Mouse (Mus musculus) ES-CJ7 (cell line): Measurements from ENCODE around the gene Nup85.

Experiments
- DNase-seq: peaks from one replicate; pipeline ENCODE4 v3.0.0; 2011; ENCODE audit warnings: low read depth, low spot score

Nup85 gene

DNA sequence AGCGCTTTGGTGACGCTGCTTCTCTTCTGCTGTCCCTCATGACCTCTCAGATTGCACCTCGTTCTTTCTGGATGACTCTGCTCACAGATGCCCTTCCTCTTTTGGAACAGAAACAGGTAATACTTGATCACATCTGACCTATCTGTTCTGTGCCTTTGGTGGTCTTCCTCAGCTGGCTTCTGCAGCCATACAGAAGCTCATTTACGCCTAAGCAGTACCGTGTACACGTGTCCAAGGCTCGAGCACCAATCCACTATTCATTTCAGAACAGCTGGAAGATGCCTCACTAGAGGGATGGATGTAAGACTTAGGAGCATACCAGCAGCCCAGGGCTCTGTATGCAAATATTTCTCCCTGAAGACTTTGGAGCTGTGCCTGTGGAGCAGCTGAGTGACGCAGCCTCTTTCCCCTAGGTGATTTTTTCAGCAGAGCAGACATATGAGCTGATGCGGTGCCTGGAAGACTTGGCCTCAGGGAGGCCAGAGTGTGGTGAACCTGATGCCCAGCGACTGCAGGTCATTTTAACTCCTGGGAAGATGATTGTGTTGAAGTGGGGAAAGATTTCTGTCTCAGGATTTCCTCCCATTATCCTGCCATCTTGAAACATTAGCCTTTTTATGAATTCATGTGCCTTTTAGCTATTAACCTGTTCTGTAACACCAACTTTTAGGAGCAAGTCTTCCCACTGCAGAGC lies 18.8 kb downstream of the Nup85 start:
- no peak for DNase-seq

DNA sequence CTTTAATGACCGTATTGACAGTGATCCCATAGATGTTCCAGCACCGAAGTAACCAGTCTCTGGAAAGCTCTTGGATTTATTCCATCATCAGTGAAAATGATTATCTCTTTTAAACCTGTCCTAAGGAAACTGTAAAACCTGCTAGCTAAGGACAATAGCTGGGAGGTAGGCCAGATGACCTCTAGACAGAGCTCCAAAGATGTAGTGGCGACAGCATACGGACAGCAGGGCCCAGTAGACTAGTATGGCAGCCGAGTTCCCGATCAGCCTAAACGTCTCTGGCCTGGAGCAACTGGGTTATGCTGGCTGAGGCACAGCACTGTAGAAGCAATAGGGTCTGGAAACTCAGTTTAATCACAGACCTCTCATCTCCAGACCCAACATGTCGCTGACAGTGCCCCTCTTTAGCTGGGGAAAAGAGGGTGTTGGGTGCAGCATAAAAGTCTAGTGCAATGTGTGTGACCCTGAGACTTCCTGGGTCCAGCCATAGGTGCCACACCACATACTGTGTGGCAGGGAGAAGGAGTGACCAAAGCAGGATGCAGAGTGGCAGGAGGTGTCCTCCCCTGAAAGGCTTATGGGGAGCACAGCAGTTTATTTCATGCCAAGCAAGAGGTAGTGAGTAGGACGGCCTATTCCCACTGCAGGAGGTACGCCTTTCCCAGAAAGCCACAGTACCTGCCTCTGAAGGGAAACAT lies 20.3 kb downstream of the Nup85 start:
- no peak for DNase-seq

DNA sequence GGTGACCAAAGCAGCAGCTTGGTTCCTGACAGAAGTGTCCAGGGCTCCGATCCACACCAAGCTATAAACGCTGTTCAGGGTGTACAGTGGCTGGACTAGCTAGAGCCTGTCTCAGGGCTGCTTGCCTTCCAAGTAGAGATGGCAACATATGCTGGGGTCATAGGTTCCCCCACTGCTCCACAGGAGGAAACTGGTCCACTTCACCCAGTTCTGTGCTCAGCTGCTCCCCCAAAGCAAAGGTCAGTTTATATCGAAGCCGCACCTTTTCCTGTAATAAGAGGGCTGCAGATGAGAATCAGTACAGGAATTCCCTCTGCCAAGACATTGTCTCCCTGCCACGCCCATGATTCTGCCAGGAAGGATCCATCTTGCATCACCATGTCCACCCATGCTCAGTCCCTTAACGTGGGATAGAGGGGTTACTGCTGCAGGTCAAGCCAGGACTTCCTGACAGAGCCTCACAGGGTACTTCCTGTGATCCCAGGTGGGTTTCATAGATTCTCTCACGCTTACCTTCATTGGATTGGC lies 21.4 kb downstream of the Nup85 start:
- DNase-seq = no peak

DNA sequence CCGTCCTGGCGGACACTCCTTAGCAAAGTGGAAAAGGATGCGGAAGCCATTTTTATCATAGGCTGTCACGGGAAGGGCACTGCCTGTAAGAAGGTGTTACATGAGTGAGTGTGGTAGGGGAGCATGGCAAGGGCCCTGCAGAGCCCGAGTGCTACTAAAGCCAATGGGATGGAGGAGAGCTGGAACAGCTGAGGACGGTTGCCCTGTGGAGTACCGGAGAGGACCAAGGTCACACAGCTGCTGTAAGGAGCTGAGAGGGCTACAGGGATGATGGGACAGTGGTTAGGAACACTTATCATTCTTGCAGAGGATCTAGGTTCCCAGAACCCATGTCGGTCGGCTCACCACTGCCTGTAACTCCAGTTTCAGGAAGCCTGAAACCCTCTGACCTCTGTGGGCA lies 22.2 kb downstream of the Nup85 start:
- DNase-seq = no peak

DNA sequence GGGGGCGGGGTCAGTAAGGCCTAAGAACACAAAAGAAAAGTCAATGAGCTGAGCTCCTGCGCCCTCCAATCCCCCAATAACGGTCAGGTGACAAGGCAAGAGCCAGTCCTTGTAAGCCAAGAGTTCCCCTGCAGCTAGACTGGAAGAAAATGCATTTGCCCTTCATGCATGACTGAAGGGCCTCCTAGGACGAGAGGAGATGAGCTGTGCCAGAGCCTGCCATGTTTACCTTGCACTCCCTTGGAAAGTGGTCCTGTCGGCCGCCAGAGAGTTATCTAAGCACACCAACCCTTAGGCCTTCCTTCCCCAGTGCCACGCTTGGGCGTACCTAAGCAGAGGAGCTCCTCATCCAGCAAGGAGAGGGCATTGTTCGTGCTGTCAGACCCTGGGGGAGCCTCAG lies 23.8 kb downstream of the Nup85 start:
- DNase-seq = peak; percentile 35

DNA sequence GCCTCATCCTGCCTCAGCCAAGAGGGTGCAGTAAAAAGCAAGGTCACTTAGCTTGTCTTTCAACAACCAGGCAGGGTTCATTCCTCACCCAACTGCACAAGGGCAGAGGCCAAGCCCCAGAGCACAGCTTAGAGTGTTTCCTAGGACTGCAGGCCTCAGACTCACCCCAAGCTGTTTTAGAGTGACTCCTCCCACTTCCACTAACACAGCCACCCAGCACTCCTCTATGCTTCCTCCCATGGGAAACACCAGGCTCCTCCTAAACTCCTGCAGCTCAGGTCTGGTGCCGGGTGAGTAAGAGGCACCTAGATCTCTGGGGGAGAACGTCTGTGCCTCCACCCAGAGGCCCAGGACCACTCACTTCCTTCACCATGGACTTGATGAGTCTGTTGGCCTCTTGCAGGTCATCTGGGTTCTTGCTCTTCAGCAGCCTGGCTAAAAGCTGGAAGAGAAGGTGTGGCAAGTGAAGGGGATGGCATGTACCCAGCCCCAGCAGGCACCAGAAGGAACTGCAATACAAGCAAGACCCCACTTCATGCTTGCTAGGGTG lies 26.4 kb downstream of the Nup85 start:
- no peak for DNase-seq

DNA sequence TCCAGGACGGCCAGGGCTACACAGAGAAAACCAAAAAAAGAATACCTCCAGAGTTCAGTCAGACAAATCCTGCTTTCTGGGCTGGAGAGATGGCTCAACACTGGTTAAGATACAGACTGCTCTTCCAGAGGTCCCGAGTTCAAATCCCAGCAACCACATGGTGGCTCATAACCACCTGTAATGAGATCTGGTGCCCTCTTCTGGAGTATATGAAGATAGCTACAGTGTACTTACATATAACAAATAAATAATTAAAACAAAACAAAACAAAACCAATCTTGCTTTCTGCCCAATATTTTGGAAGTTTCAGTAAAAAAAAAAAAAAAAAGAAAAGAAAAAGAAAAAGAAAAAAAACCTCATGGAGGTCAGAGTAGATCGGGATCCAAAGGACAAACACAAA lies 31.0 kb downstream of the Nup85 start:
- DNase-seq = peak; percentile 45

DNA sequence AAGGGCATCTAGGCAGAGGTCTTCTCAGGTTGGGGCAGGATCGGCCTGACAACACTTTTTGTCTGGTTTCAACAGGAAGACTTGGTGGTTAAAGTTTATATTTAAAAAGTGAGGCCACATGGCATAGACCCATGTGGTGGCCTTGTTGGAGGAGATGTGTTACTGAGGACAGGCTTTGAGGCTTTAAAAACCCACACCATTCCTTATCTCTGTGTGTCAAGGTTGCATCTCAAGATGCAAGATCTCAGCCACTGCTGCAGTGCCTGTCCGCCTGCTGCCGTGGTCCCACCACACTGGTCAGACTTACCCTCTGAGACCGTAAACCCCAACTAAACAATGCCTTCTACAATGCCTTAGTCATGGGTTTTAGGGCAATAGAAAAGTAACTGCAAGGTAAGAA lies 34.1 kb downstream of the Nup85 start:
- DNase-seq = no peak

DNA sequence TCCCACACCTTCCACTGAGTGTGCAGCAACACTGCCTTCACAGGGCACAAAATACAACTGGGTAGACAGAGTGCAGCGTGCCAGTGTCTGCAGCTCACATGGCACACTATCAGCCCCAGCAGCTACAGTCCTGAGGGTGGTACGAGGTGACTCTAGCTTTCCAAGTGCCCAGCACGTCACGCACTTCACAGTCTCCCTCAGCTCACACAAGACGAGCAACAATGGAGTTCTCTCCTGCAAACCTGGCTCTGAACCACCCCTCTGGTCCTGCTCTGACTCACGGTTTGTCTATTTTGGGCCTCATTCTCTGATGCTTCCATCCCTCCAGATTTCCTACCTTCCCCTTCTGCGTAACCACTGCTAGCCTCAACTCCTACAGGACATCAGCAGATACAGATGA lies 35.5 kb downstream of the Nup85 start:
- DNase-seq = no peak

DNA sequence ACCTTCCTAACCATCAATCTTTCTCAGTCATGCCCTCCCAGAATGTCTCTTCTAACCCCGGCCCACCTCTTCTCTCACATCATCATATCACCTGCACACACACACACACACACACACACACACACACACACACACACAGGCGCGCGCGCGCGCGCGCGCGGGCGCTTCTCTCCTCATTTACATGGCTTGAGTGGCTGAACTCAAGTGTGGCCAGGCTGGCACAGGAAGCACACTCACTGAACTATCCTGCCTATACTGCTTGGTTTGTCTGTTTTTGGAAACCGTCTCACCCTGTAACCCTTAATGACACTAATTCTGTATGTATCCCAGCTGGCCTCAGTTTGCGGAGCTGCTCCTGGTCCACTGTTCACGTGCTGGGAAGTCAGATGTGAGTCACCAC lies 36.5 kb downstream of the Nup85 start:
- no peak for DNase-seq

DNA sequence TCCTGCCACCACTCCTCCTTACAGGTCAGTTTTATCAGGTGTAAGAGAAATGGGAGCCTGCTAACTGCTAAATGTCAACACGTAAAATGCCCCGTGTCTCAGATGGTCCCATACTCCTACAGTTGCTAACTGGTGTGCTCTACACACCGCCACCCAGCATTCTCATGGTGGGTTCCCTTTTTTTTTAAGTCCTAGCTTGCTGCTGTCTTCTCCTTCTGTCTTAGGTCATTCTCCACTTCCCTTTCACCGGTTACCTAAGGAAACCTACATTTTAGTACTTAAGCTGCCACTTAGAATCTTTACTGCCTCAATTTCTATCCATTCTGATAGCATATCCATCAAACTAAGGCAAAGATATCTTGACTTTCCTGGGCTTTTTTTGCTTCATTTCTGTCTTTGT lies 36.9 kb downstream of the Nup85 start:
- no peak for DNase-seq

DNA sequence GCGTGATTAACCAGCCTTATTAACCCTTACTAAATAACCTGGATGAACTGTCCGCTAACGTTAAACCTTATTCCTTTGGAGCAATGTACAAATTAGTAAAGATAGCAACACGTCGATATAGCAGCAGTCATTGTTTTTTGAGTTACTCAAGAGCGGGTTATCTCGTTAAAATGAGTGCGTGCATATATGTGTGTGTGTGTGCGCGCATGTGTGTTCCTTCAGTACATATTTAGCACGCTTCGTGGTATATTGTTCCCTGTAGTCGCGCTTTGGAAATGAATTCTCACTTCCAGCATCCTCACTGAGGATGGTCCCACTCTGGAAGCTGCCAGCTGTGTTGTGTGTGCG lies 38.9 kb downstream of the Nup85 start:
- no peak for DNase-seq

DNA sequence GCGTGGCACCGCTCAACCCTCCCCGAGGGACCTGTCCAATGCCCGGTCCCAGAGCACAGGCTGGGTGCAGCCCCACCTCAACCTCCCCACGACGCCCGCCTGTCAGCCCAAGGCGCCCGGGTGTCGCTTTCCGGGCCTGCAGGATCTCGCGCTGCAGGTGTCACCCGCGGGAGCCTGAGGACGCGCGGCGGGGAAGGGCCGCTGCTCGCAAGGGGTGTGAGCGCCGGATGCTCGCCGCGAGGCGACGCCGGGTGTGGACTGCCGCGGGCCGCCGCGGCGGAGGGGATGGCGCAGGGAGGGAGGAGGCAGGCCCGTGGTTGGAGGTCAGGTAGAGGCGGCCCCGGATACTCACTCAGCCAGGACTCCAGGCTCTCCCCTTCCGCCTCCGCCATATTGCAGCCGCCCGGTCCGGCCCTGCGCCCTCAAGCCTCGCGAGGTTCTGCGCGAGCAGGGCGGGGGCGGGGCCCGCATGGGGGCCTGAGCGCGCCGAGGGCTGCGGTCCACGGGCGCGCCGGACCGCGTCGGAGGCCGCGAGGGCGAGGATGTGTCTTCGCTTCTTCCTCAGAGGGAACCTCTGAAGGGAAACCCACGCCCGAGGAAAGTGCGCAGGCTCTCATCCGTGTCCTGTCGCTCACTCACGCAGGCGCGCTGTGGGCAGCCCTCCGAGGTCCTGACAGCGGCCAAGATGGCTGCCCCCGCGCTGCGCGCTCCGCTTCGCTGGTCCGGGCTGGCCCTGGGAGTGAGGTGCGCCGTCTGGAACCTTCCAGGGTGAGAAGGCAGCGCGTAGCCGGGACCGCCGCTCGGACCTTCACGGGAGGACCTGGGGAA lies 39.5 kb downstream of the Nup85 start, which contains the start of the genes Mrps7 and Gga3:
TSS of gene Mrps7 (plus strand) at position 450 of the 828 bp plus-strand sequence.
TSS of gene Gga3 (minus strand) at position 576 of the 828 bp plus-strand sequence.
- peak; percentile 79 for DNase-seq

DNA sequence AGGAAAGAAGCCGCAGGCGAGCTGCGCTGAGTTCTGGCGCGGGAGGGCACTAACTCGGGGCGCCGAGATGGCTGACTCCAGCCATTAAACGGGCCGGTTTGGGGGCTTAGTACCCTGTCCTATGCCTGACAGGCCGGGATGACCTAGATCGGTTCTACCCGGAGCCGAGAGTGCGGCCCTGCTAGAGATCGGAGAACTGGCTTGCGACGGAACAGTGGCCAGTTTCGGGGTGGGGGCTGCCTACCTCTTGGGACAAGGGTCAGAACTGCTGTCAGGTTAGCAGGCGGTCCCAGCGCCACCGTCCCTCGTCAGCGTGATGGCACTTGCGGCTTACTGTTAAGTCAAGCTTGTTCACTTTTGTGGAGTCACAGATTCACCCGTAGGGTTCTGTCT lies 40.1 kb downstream of the Nup85 start:
- no peak for DNase-seq

DNA sequence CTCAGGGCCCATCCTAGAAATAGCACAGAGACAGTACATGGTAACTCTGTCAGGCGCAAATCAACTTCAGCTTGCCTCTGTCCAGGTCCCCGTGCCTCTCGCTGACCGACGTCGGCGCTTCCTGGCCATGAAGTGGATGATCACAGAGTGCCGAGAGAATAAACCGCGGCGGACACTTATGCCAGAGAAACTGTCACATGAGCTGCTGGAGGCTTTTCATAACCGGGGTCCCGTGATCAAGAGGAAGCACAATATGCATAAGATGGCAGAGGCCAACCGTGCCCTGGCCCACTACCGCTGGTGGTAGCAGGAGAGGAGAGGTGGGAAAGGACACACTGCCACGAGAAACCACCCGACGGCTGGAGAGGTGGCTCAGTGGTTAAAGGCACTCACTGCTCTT lies 42.5 kb downstream of the Nup85 start:
- no peak for DNase-seq

DNA sequence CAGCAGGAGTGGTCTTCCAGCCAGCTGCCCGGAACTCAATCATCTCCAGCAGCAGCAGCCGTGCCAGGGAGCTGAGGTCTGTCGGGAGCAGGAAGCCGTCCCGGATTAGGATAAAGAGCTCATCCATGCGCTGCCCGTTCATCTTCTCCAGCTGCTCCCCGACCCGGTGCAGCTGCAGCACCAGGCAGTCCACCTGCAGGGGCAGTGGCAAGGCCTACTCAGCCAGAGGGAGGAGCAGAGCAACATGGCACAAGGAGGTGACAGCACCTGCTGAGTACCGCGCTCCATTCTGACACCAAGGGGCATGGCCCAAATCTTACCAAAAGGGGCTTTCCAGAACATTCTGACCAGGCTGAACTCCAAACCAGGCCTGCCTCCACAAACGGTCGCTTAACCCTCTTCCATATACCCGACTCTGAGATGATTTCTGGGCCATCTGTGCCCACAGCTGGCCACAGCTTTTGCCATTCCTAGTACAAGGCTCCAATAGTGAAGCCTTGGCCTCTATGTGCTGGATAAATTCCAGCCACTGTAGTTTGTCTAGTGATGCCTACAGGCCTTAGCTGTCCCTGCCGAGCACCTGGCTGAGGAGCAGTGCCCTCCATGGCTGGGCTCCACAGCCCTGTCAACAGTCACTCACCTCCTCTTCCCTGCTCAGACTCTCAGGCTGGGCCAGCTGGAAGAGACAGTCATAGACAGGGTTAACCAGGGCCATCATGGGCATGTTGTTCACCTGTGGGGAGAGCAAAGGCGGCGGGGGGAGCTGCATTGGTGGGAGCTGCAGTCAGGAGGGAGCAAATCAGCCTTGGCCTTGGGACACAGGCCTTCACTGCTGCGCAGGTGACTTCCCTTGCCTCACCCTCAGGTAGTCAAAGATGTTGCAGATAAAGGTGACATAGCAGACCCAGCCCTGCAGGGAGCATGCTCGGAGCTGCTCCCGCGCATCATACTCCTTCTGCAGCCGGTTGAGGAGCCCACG lies 44.5 kb downstream of the Nup85 start:
- no peak for DNase-seq

DNA sequence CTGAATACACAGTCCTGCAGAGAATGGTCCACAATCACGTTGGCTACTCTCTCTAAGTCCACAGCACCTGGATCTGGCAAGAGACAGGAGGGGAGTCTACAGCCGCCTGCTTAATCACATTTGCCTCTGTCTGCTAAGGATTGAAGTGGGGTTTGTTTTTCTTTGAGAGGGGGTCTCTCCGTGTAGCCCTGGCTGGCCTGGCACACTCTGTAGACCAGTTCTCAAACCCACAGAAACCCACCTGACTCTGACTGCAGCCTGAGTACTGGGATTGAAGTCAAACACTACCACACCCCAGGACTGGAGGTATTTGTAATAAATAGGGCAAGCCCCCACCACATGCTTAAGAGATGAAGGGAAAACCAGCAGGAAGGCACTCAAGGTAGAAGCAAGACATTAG lies 45.3 kb downstream of the Nup85 start:
- no peak for DNase-seq

DNA sequence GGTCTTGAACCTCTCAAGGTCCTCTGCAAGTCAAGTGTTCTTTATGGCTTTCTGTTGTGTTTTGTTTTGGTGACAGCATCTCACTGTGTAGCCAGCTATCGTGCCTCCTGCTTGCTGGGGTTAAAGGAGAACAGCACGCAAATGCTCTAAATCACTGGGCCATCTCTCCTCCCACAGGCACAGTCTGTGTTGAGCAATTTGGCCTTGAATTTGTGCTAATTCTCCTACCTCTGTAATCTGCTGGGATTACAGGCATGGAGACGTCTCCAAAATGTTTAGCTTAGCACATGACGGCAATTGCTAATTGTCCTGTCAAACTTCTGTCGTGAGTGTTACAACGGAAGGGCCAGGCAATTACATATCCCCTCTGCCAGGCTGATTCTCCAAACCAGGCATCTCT lies 46.9 kb downstream of the Nup85 start:
- DNase-seq = no peak

DNA sequence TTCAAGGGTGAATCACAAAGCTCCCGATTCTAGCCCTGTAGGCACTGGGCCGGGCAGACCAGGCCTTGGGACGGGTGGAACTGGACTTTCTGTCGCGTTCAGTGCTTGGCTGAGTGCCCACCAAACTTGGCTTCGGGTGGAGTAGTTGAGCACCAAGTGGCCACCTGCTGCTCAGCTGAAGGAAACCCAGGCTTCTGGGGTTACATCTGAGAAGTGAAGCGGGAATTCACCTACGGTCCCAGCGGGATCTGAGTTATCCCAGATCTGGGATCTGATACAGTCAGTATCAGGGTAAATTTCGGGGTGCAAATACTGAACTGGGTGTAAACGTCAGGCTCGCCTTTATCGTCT lies 47.8 kb downstream of the Nup85 start:
- no peak for DNase-seq

DNA sequence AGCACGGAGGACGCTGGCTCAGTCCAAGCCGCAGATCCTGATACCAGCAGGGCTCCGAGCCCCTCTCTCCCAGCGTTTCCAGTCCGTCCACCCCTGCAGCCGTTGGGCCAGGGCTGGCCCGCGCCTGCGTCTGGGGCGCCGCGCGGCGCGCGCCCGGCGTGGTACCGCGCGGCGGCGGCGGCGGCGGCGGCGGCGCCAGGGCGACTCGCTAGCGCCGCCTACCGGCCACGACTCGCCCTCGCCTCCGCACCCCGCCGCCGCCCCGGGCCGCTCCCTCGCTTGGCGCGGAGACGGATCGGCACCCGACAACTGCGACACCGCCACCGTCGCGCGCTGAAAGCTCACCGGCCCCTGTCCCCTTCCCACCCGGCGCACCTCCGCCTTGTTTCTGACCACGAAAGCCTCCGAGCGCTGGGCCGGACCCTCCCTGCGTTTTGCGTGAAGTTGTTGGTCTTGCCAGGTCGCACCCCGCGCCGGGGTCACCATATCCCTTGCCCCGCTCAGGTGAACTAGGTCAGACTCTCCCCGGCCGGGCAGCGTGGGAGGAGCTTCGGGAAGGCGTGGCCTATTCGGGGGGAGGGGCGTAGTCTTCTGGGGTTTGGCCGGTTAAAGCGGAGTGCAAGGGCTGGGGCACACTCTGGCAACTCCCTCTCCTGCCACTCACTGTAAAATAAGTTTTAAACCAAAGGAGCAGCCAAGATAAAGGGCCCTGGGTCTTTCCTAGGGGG lies 48.3 kb downstream of the Nup85 start, which contains the start of gene Mif4gd:
TSS of gene Mif4gd (minus strand) at position 560 of the 728 bp plus-strand sequence.
- DNase-seq = peak; percentile 95
